Mouse (Mus musculus): ENCODE data around the gene Slfn2. TPM values are rescaled to one million over a fixed set of nuclear protein-coding genes. Genes with fewer than 3 reads are reported as not detected.

Slfn2 gene
- polyA plus RNA-seq, 1 experiment from 2014 or later = 23.1 TPM

- no peak for ATAC-seq (ENCODE audit: low FRiP score, low TSS enrichment)
These were observed 25.1 kb upstream of the Slfn2 start for GRCm38 (mm10) chr11:83039796-83040195.

DNA sequence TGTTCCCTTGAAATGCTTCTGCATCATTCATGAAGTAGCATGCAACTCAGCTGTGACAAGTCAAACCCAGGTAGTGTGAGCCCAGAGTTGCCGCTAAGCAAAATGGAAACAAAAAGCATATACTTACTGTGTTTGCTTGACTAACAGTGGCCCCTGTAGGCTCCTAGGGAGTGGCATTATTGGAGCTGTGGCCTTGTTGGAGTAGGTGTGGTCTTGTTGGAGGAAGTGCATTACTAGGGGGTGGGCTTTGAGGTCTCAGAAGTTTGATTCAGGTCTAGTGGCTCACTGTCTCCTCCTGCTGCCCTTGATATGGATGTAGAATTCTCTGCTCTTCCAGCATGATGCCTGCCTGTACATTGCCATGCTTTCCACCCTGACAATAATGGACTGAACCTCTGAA, 24.6 kb upstream of the Slfn2 start:
- 17% methylated on average over 1 of the region's 1 CpGs for WGBS
- TF ChIP-seq EP300 (optimal IDR thresholded peaks at IDR 0.05) (no peak), CTCF (IDR thresholded peaks at IDR 0.05; ENCODE audit: low read depth) (peak; percentile 30; the same call in 1 of the 2 replicates)
- DNase-seq (ENCODE audit: low spot score) (no peak), ATAC-seq (ENCODE audit: low FRiP score, low TSS enrichment) (no peak)
- no peaks in the 10 kb centered on the region for H3K27me3 ChIP-seq (ENCODE audit: control insufficient read depth, insufficient read depth, low read length)
- H3K4me3 ChIP-seq (ENCODE audit: low read depth, low read length) = peak overlapping the region; percentile 22; the same call in 1 of the 2 replicates
- no peaks in the 10 kb centered on the region for H3K4me1 ChIP-seq (replicated peaks; ENCODE audit: control insufficient read depth, insufficient read depth)
- H3K36me3 ChIP-seq (ENCODE audit: control insufficient read depth, insufficient read depth, low read length) = no peaks in the 10 kb centered on the region
- H3K9me3 ChIP-seq (ENCODE audit: control insufficient read depth, low read length) = no peaks in the 10 kb centered on the region
- peak overlapping the region; percentile 39 for H3K4me2 ChIP-seq (replicated peaks; ENCODE audit: low read depth)
- H3K9ac ChIP-seq (ENCODE audit: low read length) = no peak overlapping the region
- no peak overlapping the region for H3K27ac ChIP-seq (replicated peaks)

More at GRCm38 (mm10) chr11:83039796-83040195, 25.1 kb upstream of the Slfn2 start:
- no peaks in the 10 kb centered on the region for H3K36me3 ChIP-seq (ENCODE audit: control insufficient read depth, insufficient read depth, low read length)
- H3K4me2 ChIP-seq (replicated peaks; ENCODE audit: low read depth) = peak overlapping the region; percentile 39
- DNase-seq (ENCODE audit: low spot score) = peak; percentile 18
- TF ChIP-seq CTCF (IDR thresholded peaks at IDR 0.05; ENCODE audit: low read depth) = peak; percentile 28; the same call in 1 of the 2 replicates
- no peak for TF ChIP-seq EP300 (optimal IDR thresholded peaks at IDR 0.05)
- no peaks in the 10 kb centered on the region for H3K9me3 ChIP-seq (ENCODE audit: control insufficient read depth, low read length)
- no peak overlapping the region for H3K9ac ChIP-seq (ENCODE audit: low read length)
- H3K27me3 ChIP-seq (ENCODE audit: control insufficient read depth, insufficient read depth, low read length) = no peaks in the 10 kb centered on the region
- H3K4me3 ChIP-seq (ENCODE audit: low read depth, low read length) = peak overlapping the region; percentile 22
- no peak overlapping the region for H3K27ac ChIP-seq (replicated peaks)
- WGBS = 17% methylated on average over 19 of the region's 19 CpGs
- no peaks in the 10 kb centered on the region for H3K4me1 ChIP-seq (replicated peaks; ENCODE audit: control insufficient read depth, insufficient read depth)

DNA sequence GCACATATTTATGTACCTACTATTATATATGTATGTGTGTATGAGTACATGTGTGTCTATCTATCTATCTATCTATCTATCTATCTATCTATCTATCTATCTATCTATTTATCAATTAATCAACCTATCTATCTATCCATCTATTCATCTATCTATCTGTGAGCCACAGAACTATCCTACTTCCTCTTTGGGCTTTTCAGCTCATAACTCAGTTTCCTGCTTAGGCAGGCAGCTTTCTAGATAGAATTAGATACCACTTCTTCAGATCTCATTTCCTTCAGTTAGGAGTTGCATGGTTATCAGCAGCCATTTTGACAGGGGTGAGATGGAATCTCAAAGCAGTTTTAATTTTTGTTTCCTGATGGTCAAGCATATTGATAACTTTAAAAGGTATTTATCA, 23.9 kb upstream of the Slfn2 start:
- Histone ChIP-seq H3K27ac (replicated peaks) (no peak overlapping the region), H3K4me3 (ENCODE audit: low read depth, low read length) (no peak overlapping the region), H3K36me3 (ENCODE audit: control insufficient read depth, insufficient read depth, low read length) (no peaks in the 10 kb centered on the region), H3K9ac (ENCODE audit: low read length) (no peak overlapping the region), H3K4me1 (replicated peaks; ENCODE audit: control insufficient read depth, insufficient read depth) (no peaks in the 10 kb centered on the region), H3K27me3 (ENCODE audit: control insufficient read depth, insufficient read depth, low read length) (no peaks in the 10 kb centered on the region), H3K9me3 (ENCODE audit: control insufficient read depth, low read length) (no peaks in the 10 kb centered on the region), H3K4me2 (replicated peaks; ENCODE audit: low read depth) (no peak overlapping the region)
- DNase-seq (ENCODE audit: low spot score) = no peak
- ATAC-seq (ENCODE audit: low FRiP score, low TSS enrichment) = no peak
- no peak for TF ChIP-seq EP300 (optimal IDR thresholded peaks at IDR 0.05)
- TF ChIP-seq CTCF (IDR thresholded peaks at IDR 0.05; ENCODE audit: low read depth) = no peak

GRCm38 (mm10) chr11:83043891-83044290, 21.0 kb upstream of the Slfn2 start:
- Histone ChIP-seq H3K27ac (replicated peaks) (no peak overlapping the region), H3K4me2 (replicated peaks; ENCODE audit: low read depth) (no peak overlapping the region), H3K9ac (ENCODE audit: low read length) (no peak overlapping the region), H3K27me3 (ENCODE audit: control insufficient read depth, insufficient read depth, low read length) (no peaks in the 10 kb centered on the region), H3K4me1 (replicated peaks; ENCODE audit: control insufficient read depth, insufficient read depth) (no peaks in the 10 kb centered on the region), H3K4me3 (ENCODE audit: low read depth, low read length) (no peak overlapping the region), H3K9me3 (ENCODE audit: control insufficient read depth, low read length) (no peaks in the 10 kb centered on the region), H3K36me3 (ENCODE audit: control insufficient read depth, insufficient read depth, low read length) (no peaks in the 10 kb centered on the region)
- TF ChIP-seq CTCF (IDR thresholded peaks at IDR 0.05; ENCODE audit: low read depth) (no peak), EP300 (optimal IDR thresholded peaks at IDR 0.05) (no peak)
- WGBS = 76% methylated on average over 4 of the region's 4 CpGs
- no peak for ATAC-seq (ENCODE audit: low FRiP score, low TSS enrichment)
- no peak for DNase-seq (ENCODE audit: low spot score)

GRCm38 (mm10) chr11:83045642-83046041, 19.3 kb upstream of the Slfn2 start:
- no peak for TF ChIP-seq CTCF (IDR thresholded peaks at IDR 0.05; ENCODE audit: low read depth)
- TF ChIP-seq EP300 (optimal IDR thresholded peaks at IDR 0.05) = no peak
- 77% methylated on average over 3 of the region's 3 CpGs for WGBS
- Histone ChIP-seq H3K4me1 (replicated peaks; ENCODE audit: control insufficient read depth, insufficient read depth) (no peaks in the 10 kb centered on the region), H3K9ac (ENCODE audit: low read length) (no peak overlapping the region), H3K27ac (replicated peaks) (no peak overlapping the region), H3K4me2 (replicated peaks; ENCODE audit: low read depth) (no peak overlapping the region), H3K9me3 (ENCODE audit: control insufficient read depth, low read length) (no peaks in the 10 kb centered on the region), H3K36me3 (ENCODE audit: control insufficient read depth, insufficient read depth, low read length) (no peaks in the 10 kb centered on the region), H3K27me3 (ENCODE audit: control insufficient read depth, insufficient read depth, low read length) (no peaks in the 10 kb centered on the region), H3K4me3 (ENCODE audit: low read depth, low read length) (no peak overlapping the region)
- no peak for DNase-seq (ENCODE audit: low spot score)
- ATAC-seq (ENCODE audit: low FRiP score, low TSS enrichment) = no peak

DNA sequence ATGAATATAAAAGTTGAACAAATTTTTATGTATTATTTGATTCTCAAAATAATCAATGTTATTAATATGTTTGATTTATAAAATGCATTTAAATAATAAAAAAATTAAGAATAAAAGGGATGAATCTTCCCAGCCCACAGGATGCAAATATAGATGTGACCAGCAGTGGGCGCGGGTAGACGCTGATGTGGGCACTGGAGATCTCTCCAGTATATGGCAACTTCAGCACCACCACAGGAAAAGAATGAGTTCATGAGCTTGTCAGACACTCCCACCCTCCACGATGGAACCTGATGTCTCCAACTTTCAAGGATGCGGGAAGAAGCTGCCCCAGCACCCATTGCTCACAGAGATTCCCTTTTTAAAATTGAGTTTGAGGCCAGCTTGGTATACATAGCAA, 7.0 kb upstream of the Slfn2 start:
- no peaks in the 10 kb centered on the region for H3K36me3 ChIP-seq (ENCODE audit: control insufficient read depth, insufficient read depth, low read length)
- ATAC-seq (ENCODE audit: low FRiP score, low TSS enrichment) (no peak), DNase-seq (ENCODE audit: low spot score) (peak; percentile 65)
- no peak overlapping the region for H3K27ac ChIP-seq (replicated peaks)
- no peak overlapping the region for H3K9ac ChIP-seq (ENCODE audit: low read length)
- H3K4me3 ChIP-seq (ENCODE audit: low read depth, low read length) = no peak overlapping the region
- H3K9me3 ChIP-seq (ENCODE audit: control insufficient read depth, low read length) = no peaks in the 10 kb centered on the region
- H3K4me1 ChIP-seq (replicated peaks; ENCODE audit: control insufficient read depth, insufficient read depth) = no peaks in the 10 kb centered on the region
- H3K4me2 ChIP-seq (replicated peaks; ENCODE audit: low read depth) = no peak overlapping the region
- under 1% methylated on average over 5 of the region's 5 CpGs for WGBS
- TF ChIP-seq CTCF (IDR thresholded peaks at IDR 0.05; ENCODE audit: low read depth) (peak; percentile 88), EP300 (optimal IDR thresholded peaks at IDR 0.05) (no peak)
- no peaks in the 10 kb centered on the region for H3K27me3 ChIP-seq (ENCODE audit: control insufficient read depth, insufficient read depth, low read length)

Measured in stomach, postnatal 0 days (tissue).